Mouse (Mus musculus) hematopoietic stem cell, adult 5-6 weeks (primary cell): Measurements from ENCODE around the gene Ubac2. TPM values are rescaled to one million over a fixed set of nuclear protein-coding genes. Genes with fewer than 3 reads are reported as not detected.

Experiments used
- ATAC-seq, 2 experiments: fragments of 125-278 bp in 1 of 2; replicated peaks in 1 of 2; 2 replicates each; pipeline ENCODE4 v1.8.0; 2016 to 2017; ENCODE audit warnings: inconsistent platforms in 2 of 2, mild to moderate bottlenecking in 2 of 2, moderate number of reproducible peaks in 2 of 2, low read depth in 1 of 2, moderate TSS enrichment in 1 of 2; ENCODE audit not compliant: low FRiP score in 2 of 2, poor library complexity in 2 of 2, severe bottlenecking in 2 of 2, insufficient read depth in 1 of 2, low TSS enrichment in 1 of 2
- total RNA-seq: library from RNA; stranded (forward); fragments of 172-1452, 232-1000 nt; gene quantifications from 2 replicates; pipeline ENCODE4 v1.2.3, GENCODE M21; 2017

The Ubac2 gene
- total RNA-seq, 1 experiment from 2014 or later, result 23.1 TPM

DNA sequence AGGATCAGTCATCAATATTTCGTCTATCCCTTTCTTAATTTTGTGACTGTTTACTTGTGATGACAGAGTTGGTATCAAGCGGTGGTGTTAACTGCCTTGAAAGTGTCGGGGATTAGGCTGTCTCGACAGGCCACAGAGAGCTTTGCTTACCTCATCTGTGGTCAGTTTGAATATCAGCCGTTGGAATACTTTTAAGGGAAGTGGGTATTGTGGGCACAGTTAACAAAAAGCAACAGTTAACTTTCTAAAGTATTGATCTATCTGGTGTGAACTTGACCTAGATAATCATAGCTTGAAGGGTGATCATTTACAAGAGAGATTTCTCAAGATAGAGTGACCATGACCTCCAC, 56.2 kb downstream of the Ubac2 start:
- peak; percentile 54 to 58 for ATAC-seq

DNA sequence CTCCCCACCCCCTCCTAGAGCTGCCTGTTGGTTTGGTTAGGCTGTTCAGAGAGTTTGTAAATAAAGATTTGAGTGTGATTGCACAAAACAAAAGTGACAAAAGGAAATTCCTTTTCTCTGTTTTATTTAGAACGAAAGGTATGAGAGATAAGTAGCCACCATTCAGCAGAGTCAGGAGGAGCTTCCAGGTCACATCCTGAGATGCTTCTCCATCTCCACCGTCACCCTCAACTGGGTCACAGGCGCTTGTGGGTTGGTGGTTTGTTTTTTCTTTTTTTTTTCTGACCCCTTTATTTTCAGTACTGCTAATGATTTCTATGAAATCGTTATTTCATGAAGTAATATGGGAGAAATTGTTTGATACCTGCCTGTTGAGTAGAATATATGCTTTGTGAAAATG, 57.9 kb downstream of the Ubac2 start:
- no peak for ATAC-seq

DNA sequence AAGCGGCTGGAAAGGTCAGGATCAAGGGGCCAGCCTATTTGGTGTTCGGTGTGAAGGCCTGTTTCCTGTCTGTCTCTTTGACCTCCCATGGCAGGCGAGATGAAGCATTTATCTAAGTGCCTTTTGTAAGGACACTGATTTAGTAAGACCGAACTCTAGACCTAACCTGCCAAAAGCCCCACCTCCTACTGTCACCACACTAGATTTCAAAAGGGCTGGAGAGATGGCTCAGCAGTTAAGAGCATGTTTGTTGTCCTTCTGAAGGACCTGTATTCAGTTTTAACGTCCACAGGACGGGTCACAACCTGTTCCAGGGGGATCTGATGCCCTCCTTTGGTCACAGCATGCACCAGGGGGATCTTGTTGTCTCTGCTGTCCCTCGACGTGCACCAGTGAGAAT, 58.4 kb downstream of the Ubac2 start:
- ATAC-seq, result no peak

DNA sequence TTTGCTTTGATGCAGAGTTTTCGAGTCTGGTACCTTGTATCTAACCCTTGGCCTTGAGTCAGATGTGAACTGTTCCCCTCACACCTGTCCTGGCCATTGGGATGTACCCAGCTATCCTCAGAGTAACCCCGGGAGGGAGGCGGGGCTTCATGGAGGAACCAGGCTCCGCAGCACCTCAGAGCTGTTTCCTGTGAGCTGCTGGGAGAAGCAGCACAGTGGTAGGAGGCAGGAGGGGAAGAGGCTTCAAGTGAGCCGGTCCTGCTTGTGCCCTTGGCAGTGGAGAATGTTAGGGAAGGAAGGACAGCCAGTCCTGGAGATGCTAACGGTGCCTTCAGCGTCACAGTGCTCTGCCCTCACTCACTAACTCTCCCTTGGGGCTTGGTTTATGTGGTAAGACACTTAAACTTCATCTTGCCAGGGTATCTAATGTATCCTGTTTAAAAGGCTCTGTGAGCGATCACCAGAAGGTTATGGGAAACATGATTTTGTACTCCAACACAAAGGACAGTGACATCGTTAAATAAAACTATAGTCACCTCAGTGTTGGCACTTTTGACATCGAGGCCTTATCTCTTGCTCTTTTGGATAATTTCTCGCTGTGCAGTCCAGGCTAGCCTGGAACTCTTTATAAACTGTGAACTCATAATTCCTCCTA, 59.3 kb downstream of the Ubac2 start:
- peak; percentile 30 to 37; a peak in 2 of 4 replicates for ATAC-seq

DNA sequence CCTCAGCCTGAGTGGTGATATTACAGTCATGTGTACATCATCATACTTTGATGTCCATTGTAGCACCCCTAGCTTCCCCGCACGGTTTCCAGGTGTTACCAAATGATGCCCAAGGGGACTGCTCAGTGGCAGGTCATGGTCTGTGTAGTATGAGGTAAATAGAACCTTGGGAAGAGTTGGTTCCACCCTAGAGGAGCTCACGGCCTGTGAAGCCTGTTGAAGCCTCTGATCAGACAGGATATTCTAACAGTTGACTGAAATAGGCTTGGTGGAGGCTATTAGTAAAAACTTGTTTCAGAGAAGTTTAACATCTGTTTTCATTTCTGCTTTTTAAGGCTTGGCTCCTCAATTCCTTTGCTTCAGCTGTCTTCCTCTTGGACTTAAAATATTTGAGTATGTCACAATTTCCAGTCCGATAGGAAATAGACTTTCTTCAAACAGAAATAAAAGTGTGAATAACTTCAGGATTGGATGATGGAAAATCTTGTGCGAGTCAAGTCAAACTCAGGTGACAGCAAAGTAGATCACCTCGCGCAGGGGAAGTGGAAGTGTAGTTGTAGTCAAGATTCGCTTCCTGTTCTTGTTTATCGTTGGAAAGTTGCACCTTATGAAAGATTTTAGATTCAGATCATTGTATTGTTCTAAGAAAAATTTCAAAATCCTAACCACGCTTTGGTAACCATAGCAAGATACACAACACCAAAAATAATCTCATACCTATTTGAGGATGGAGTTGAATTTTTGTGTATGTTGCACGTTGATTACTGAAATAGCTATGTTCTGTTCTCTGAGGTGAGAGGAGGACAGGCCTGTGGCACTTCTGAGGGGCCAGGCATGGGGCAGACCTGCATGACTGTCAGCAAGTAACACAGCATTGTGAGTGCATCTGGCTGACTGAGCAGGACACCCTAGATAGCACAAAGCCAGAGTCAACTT, 60.1 kb downstream of the Ubac2 start:
- ATAC-seq, result peak; percentile 47 to 65

DNA sequence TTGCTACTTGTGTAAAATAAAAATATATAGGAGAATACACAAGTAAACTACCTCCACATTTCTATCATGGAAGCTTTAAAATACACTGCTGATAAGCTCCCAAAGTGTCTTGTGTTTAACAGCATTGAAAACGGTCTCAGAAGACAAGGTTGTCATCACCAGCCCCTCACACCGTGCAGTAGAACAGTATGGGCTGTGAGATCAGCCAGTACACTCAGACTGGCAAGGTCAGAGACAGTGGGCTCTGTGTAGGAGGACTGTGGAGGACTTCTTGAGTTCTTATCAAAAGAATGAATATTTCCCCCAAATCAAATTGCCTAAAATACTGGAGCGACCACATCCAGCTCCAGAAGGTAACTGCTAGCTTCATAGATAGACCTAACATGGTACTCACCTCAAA, 61.2 kb downstream of the Ubac2 start:
- ATAC-seq, result no peak

DNA sequence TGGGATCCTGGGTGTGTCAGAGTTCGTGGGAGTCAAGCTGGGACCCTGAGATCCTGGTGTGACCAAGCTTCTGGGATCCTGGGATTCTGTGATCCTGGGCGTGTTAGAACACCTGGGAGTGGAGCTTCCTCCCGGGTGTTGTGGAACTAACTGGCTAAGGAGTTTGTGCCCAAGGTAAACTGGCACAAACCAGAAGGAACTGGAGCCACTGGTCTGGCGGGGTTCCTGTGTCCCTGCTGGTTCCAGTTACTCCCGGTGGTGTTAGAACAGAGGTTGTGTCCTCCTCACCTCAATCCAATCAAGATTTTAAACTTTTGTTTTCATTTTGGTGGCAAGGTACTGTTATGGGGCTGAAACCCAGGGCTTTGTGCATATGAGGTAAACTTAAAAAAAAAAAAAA, 67.7 kb downstream of the Ubac2 start:
- ATAC-seq, result no peak

DNA sequence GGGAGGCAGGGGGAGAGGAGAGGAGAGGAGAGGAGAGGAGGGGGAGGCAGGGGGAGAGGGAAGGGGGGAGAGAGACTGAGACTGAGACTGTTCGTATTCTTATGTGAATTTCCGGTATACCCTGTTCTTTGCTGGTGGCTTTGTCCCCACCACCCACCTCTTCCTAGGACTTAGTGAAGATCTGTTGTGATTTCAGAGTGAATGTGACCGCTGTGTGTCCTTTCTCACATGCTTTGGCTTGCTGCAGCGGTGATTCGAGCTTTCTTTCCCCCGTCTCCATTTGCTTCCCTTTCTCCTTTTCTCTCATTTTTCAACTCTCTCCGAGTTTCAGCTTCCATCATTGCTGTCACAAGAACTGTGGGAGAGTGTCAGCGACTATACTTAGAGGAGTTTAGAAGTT, 68.3 kb downstream of the Ubac2 start:
- ATAC-seq, result no peak

DNA sequence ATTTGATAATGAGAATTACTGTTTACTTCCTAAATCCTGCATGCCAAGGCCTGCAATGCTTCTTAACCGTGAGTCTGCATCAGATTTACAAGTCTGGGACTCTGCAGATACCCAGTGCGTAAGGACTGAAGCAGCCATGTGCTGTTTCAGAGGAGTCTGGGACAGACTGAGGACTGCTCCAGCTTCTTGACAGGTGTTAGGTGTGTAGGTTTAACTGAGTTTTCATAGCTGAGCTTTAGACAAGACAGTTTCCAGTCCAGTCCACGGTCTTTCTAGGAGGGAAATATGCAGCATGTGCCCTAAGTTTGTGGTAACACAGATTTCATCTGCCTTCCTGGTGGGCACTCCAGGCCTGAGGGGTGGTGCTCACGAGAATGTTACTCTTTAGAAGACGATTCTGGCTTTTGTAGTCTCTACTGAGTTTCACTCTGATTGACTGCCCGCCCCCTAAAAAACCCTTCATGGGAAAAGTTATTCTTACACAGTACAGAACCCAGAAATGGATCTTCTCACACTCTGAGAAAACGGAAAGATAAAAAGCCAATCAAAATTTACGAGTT, 68.9 kb downstream of the Ubac2 start:
- no peak for ATAC-seq

DNA sequence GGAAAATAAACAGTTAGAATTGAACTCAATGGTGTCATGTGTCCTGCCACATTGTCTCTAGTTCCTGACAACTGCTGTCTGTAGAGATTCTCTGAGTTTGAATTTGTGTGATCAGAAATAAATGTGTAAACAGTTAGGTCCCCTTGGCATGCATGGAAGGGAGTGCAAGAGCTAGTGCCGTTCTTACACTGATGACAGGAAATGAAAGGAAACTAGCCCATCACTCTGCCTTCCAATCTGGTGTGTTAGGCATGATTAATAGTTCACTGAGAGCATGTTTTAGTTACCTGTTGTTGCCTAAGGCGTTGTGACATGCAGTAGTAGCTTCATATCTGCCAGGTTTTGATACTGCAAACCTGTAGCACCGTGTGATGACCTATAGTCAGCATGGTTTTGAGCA, 69.5 kb downstream of the Ubac2 start:
- no peak for ATAC-seq

DNA sequence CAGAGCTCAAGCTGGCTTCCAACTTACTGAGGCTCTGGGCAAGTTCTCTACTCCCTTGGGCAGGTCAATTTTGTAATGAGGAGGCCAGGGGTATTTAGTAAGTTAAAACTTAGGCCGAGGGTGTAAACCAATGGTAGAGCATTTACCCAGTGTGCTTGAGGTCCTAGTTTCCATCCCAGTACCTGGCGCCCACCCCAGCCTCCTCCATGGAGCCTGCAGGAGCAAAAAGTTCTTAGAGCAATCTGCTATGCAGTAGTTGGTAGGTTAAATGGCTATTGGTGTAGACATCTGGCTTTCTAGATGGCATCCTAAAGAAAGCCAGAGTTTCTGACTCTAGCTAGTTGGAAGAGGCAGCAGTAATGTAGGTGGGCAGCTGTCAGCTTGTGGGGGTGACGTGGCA, 71.0 kb downstream of the Ubac2 start:
- no peak for ATAC-seq

DNA sequence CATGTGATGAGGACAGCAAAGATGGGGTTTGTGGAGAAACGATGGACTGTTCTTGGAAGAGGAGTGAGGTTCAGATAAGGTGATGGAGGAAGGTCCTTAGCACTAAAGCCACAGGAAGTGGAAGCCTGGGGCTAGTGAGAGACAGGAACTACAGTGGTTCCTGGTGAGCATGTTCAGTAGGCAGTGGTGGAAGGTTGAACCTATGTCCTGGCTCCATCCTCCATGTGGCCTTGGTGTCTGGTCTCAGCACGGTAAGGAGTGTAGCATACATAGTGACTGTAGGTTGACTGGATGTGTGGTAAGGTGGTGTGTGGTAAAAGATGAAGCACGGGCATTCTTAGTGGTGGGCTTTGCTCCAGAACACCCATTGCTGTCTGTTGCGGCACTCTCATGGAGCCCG, 71.5 kb downstream of the Ubac2 start:
- 0 out of 4 replicates have a peak, but pooled peaks have one; percentile 18 for ATAC-seq

DNA sequence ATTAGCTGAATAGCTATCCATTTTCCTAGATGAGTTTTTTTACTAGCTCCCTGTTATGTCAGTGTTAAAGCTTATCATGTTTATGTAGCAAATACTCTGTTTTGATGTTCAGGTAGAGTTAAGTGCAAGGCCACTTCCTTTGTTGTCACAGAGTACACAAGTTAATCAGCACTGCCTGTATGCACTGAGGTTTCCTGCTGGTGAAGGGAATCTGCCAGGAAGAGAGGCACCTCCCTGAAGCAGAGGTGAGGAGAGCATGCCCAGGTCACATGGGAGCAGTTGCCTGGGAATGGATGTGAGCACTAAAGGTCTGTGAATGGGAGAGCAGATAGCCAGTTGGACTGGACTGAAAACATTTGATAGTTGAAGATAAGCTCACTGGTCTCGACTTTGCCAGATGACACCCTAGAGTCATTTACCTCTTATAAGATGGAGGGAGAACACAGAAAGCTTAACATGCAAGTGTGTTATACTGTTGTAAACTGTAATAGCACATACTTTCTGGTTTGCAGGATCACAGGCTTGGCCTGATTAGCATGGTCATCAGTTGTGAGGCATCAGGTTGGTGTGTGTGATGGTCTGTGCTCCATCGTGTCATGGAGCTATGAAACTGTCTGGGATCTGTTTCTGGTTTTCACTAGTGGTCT, 73.1 kb downstream of the Ubac2 start:
- ATAC-seq, result peak; percentile 12 to 20; a peak in 2 of 4 replicates

DNA sequence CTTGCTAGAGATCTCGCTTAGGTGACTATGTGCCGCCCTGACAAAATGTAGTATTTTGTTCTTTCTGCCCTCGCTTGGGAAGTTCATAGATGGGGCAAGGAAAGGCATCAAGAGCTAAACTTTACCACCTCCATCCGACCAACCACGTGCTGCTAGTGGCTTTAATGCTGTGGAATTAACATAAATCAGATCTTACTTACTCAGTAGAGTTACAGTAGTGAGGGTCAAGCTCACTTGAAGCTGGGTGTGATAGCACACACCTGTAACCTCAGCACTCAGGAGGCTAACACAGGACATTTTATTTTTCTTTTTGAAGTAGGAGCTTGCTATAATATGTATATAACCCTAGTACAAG, 73.6 kb downstream of the Ubac2 start:
- ATAC-seq, result no peak

DNA sequence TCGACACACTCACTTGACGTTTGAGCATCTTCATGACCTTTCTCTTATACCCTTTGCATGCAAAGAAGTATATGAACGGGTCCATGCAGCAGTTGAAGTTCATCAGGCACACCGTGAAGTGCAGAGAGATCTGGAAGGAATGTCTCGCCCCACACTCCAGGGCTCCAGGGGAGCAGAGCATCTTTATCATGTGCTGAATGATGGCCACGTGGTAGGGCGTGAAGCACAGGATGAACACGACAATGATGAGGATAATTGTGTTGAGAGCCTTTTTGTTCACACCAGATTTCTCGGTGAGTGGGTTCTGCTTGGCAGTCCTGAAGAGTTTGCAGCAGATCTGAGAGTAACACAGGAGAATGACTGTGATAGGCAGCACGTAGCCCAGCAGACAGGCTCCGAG, 75.7 kb downstream of the Ubac2 start:
- ATAC-seq, result no peak

DNA sequence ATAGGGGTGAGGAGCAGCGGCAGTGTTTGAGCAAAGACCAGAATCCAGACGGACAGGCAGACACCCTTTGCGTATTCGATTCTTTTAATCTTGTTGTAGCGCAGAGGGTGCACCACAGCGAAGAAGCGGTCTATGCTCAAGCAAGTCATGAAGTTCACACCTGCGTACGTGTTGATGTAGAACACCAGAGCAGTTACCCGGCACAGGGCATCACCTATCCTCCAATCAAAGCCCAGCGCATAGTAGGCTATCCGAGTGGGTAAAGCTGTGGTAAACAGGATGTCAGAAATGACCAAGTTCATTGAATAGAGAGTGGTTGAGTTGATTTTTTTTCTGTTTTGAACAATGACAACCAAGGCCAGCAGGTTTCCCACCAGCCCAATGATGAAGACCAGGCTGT, 76.2 kb downstream of the Ubac2 start:
- no peak for ATAC-seq

DNA sequence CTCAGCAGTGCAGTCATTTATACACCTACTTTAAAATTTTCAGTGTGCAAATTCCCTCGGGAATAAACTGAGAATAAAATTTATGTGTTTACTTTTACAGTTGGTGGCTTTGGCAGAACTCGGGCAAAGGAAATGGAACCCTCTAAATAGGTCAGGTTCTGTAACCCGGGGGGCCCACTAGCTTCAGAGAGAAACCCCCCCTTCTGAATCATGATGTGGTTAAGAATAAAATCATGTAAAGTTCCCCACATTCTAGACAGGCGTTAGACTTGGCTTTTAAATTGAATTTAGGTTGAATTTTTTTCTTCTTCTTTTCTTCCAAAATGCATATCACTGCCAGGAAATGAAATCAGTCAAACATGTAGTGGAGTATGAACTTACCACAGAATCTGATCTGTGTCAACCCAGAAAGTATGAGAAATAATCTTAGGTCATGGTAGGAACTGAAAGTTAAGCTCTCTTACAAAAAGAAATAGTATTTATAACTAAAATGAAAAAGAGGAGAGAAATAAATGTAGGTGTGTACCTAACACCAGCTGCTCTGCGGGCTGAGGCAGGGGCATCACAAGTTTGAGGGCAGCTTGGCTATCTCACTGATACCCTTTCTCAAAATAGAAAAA, 76.9 kb downstream of the Ubac2 start:
- ATAC-seq, result peak in 1 of 2 experiments; percentile 27; a peak in 1 of 4 replicates

DNA sequence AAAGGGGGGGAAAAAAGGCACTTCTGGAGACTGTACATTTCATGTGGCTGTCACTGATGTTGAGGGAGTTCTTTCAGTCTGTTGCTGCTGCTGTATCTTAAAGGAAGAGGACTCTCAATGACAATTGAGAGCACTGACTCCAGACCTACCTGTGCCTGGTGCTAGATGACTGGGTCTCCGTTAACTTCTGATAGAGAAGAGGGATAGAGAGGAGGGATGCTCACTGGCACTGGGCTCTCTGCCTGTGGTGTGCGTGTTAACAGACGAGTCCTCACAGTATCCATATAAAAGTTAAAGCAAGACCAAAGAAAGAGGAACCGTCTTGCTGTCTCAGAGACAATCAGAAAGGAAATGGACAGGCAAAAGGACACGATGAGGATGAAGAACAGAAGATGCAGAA, 77.9 kb downstream of the Ubac2 start:
- ATAC-seq, result no peak
